Mouse (Mus musculus): ENCODE data around the gene Amer3. TPM values are rescaled to one million over a fixed set of nuclear protein-coding genes. Genes with fewer than 3 reads are reported as not detected.

The Amer3 gene
- total and polyA plus RNA-seq, 2 experiments from 2014 or later = 0.08 TPM; not detected in 1

DNA sequence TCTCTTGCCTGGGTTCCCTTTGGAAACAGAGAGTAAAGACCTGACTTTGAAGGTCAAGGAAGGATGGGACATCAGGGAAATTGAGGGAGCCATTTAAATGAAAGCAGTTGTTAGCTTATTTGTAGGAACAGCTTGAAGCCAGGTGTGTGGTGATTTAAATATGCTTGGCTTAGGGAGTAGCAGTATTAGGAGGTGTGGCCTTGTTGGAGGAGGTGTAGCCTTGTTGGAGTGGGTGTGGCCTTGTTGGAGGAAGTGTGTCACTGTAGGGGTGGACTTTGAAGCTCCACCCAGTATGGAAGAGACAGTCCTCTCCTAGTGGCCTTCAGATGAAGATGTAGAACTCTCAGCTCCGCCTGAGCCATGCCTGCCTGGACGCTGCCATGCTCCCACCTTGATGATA, 9.6 kb upstream of the Amer3 start:
- Histone ChIP-seq H3K4me3 (ENCODE audit: low read depth, low read length) (no peak overlapping the region), H3K27me3 (ENCODE audit: control insufficient read depth, insufficient read depth, low read length) (no peaks in the 10 kb centered on the region), H3K9ac (replicated peaks; ENCODE audit: low read depth, low read length) (no peak overlapping the region), H3K4me1 (ENCODE audit: control insufficient read depth, insufficient read depth) (no peaks in the 10 kb centered on the region), H3K4me2 (ENCODE audit: low read depth, low read length) (no peak overlapping the region), H3K36me3 (replicated peaks; ENCODE audit: control insufficient read depth, insufficient read depth, low read length) (no peaks in the 10 kb centered on the region), H3K27ac (ENCODE audit: low read depth) (no peak overlapping the region), H3K9me3 (replicated peaks; ENCODE audit: control insufficient read depth, low read length) (no peaks in the 10 kb centered on the region)
- TF ChIP-seq EP300 (IDR thresholded peaks at IDR 0.05; ENCODE audit: low read depth) = no peak
- TF ChIP-seq CTCF (IDR thresholded peaks at IDR 0.05; ENCODE audit: low read depth) = no peak
- ATAC-seq (ENCODE audit: insufficient read depth, low read depth) (no peak), DNase-seq (ENCODE audit: low spot score) (no peak)
- 79% methylated on average over 2 of the region's 2 CpGs for WGBS

DNA sequence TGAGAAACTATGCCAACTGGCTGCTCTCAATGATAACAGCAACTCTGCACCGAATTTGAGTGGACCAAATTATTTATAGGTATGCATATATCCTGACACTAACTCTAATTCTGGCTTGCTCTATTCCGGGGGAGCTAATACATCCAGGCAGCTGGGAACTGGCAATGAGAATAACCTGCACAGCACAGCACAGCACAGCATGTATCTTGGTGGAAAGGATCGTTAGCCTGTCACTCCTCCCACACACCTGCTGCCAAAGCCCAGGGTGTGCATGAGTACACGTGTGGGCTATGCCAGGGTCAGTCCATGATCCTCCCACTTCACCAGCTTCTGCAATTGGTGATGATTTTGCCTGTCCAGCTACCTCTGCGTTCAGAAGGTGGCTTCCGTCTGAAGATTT, 8.0 kb upstream of the Amer3 start:
- whole genome bisulfite sequencing = 63% methylated on average over 6 of the region's 6 CpGs
- DNase-seq (ENCODE audit: low spot score) (no peak), ATAC-seq (ENCODE audit: insufficient read depth, low read depth) (no peak)
- Histone ChIP-seq H3K27ac (ENCODE audit: low read depth) (no peak overlapping the region), H3K9me3 (replicated peaks; ENCODE audit: control insufficient read depth, low read length) (no peaks in the 10 kb centered on the region), H3K9ac (replicated peaks; ENCODE audit: low read depth, low read length) (no peak overlapping the region), H3K4me3 (ENCODE audit: low read depth, low read length) (no peak overlapping the region), H3K36me3 (replicated peaks; ENCODE audit: control insufficient read depth, insufficient read depth, low read length) (no peaks in the 10 kb centered on the region), H3K4me2 (ENCODE audit: low read depth, low read length) (no peak overlapping the region), H3K27me3 (ENCODE audit: control insufficient read depth, insufficient read depth, low read length) (no peaks in the 10 kb centered on the region), H3K4me1 (ENCODE audit: control insufficient read depth, insufficient read depth) (no peaks in the 10 kb centered on the region)
- TF ChIP-seq CTCF (IDR thresholded peaks at IDR 0.05; ENCODE audit: low read depth) (no peak), EP300 (IDR thresholded peaks at IDR 0.05; ENCODE audit: low read depth) (no peak)

DNA sequence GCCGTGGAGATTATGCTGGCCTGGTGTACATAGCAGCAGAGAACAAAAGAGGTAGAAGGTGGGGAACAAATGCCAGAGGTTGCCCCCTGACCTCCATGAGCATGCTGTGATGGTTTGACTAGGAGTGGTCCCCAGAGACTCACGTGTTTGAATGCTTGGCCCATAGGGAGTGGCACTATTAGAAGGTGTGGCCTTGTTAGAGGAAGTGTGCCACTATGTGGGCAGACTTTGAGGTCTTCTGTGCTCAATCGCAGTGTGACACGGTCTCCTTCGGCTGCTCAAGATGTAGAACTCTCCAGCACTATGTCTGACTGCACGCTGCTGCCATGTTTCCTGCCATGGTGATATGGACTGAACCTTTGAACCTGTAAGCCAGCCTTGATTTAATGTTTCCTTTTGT, 6.2 kb upstream of the Amer3 start:
- DNase-seq (ENCODE audit: low spot score) (no peak), ATAC-seq (ENCODE audit: insufficient read depth, low read depth) (no peak)
- 78% methylated on average over 6 of the region's 6 CpGs for WGBS
- Histone ChIP-seq H3K4me2 (ENCODE audit: low read depth, low read length) (no peak overlapping the region), H3K27me3 (ENCODE audit: control insufficient read depth, insufficient read depth, low read length) (peaks cover 5% of the 10 kb centered on the region; the same call in 1 of the 2 replicates), H3K9ac (replicated peaks; ENCODE audit: low read depth, low read length) (no peak overlapping the region), H3K9me3 (replicated peaks; ENCODE audit: control insufficient read depth, low read length) (no peaks in the 10 kb centered on the region), H3K4me1 (ENCODE audit: control insufficient read depth, insufficient read depth) (no peaks in the 10 kb centered on the region), H3K36me3 (replicated peaks; ENCODE audit: control insufficient read depth, insufficient read depth, low read length) (no peaks in the 10 kb centered on the region), H3K4me3 (ENCODE audit: low read depth, low read length) (no peak overlapping the region), H3K27ac (ENCODE audit: low read depth) (no peak overlapping the region)
- TF ChIP-seq EP300 (IDR thresholded peaks at IDR 0.05; ENCODE audit: low read depth) = no peak
- no peak for TF ChIP-seq CTCF (IDR thresholded peaks at IDR 0.05; ENCODE audit: low read depth)

DNA sequence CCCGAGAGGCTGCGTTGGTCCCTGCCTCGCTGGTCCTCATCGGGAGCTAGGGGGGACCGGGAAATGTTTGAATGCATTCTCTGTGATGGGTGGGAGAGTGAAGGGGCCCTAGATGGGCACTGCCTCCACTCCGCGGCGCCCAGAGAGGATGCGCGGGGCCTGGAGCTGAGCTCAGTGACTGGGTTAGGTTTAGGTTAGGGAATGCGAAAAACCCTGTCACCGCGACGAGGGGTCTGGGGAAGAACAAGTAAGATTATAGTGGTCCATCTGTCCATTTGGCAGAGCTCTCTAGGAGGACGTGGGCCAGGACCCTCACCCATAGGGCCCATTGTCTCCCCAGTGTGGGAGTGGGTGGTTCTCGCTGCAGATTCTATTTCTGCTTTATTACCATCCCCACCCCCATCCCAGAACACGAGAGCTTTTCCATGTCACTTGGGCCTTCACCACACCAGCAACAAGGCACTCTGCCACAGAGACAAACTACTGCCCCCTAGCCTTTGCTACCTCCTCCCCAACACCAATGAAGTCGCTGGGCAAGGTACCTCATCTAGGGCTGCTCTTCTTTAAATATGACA, 412 bp downstream of the Amer3 start:
- H3K4me2 ChIP-seq (ENCODE audit: low read depth, low read length) = peak overlapping the region; percentile 59
- 0 out of 2 replicates have a peak, but pooled peaks cover 4% of the 10 kb centered on the region for H3K4me1 ChIP-seq (ENCODE audit: control insufficient read depth, insufficient read depth)
- no peak overlapping the region for H3K9ac ChIP-seq (replicated peaks; ENCODE audit: low read depth, low read length)
- no peak for DNase-seq (ENCODE audit: low spot score)
- WGBS = 3% methylated on average over 18 of the region's 18 CpGs
- peaks cover 31% of the 10 kb centered on the region for H3K27me3 ChIP-seq (ENCODE audit: control insufficient read depth, insufficient read depth, low read length)
- no peak overlapping the region for H3K27ac ChIP-seq (ENCODE audit: low read depth)
- H3K9me3 ChIP-seq (replicated peaks; ENCODE audit: control insufficient read depth, low read length) = no peaks in the 10 kb centered on the region
- H3K4me3 ChIP-seq (ENCODE audit: low read depth, low read length) = peak overlapping the region; percentile 26; the same call in 1 of the 2 replicates
- no peak; the same call in 1 of the 2 replicates for ATAC-seq (ENCODE audit: insufficient read depth, low read depth)
- H3K36me3 ChIP-seq (replicated peaks; ENCODE audit: control insufficient read depth, insufficient read depth, low read length) = no peaks in the 10 kb centered on the region
- TF ChIP-seq CTCF (IDR thresholded peaks at IDR 0.05; ENCODE audit: low read depth) = no peak
- no peak for TF ChIP-seq EP300 (IDR thresholded peaks at IDR 0.05; ENCODE audit: low read depth)

DNA sequence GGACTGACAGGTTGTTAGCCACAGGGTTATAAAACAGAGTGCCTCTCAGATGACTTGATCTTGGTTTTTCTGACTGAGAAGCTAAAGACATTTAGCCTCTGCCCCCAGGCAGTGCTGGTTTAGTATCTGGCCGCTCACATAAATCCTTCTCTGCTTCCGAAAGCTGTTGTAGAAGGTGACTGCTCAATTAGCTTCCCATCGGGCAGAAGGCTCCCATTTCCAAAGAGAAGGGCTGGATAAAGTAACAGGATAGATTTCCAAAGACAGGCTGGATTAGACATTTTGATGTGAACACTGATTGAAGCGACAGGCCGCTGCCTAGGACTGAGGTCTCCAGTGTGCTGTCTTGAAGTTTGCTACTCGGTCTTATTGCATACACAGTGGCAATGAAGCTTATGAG, 2.8 kb downstream of the Amer3 start:
- DNase-seq (ENCODE audit: low spot score) (no peak), ATAC-seq (ENCODE audit: insufficient read depth, low read depth) (no peak)
- H3K4me1 ChIP-seq (ENCODE audit: control insufficient read depth, insufficient read depth) = 0 out of 2 replicates have a peak, but pooled peaks cover 4% of the 10 kb centered on the region
- no peak overlapping the region for H3K27ac ChIP-seq (ENCODE audit: low read depth)
- H3K4me3 ChIP-seq (ENCODE audit: low read depth, low read length) = no peak overlapping the region
- TF ChIP-seq CTCF (IDR thresholded peaks at IDR 0.05; ENCODE audit: low read depth) (no peak), EP300 (IDR thresholded peaks at IDR 0.05; ENCODE audit: low read depth) (no peak)
- no peaks in the 10 kb centered on the region for H3K9me3 ChIP-seq (replicated peaks; ENCODE audit: control insufficient read depth, low read length)
- no peaks in the 10 kb centered on the region for H3K36me3 ChIP-seq (replicated peaks; ENCODE audit: control insufficient read depth, insufficient read depth, low read length)
- H3K9ac ChIP-seq (replicated peaks; ENCODE audit: low read depth, low read length) = no peak overlapping the region
- 69% methylated on average over 6 of the region's 6 CpGs for WGBS
- peaks cover 31% of the 10 kb centered on the region for H3K27me3 ChIP-seq (ENCODE audit: control insufficient read depth, insufficient read depth, low read length)
- H3K4me2 ChIP-seq (ENCODE audit: low read depth, low read length) = no peak overlapping the region

DNA sequence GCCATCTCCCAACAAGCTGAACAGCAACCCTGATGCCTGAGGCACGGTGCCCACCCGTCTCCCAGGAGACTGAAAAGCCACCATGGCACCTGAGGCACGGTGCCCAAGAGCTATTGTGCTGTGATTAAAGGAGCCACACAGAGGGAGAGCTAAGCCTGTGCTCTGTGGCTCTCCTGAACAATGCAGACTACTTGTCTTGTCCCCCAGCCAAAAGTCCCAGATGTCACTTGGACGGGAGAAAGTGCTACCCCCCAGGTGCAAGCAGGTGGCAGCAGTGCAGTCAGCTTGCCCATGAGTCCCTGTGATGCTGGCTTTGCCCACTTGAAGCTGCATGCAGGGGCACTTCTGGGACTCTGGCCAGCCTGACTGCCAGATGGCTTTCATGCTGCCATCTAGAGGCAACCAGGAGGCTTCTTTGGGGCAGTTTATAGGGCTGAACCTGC, 4.4 kb downstream of the Amer3 start:
- Histone ChIP-seq H3K27me3 (ENCODE audit: control insufficient read depth, insufficient read depth, low read length) (peaks cover 19% of the 10 kb centered on the region), H3K9ac (replicated peaks; ENCODE audit: low read depth, low read length) (no peak overlapping the region), H3K4me3 (ENCODE audit: low read depth, low read length) (no peak overlapping the region), H3K36me3 (replicated peaks; ENCODE audit: control insufficient read depth, insufficient read depth, low read length) (no peaks in the 10 kb centered on the region), H3K4me2 (ENCODE audit: low read depth, low read length) (no peak overlapping the region), H3K9me3 (replicated peaks; ENCODE audit: control insufficient read depth, low read length) (no peaks in the 10 kb centered on the region), H3K4me1 (ENCODE audit: control insufficient read depth, insufficient read depth) (0 out of 2 replicates have a peak, but pooled peaks cover 4% of the 10 kb centered on the region), H3K27ac (ENCODE audit: low read depth) (no peak overlapping the region)
- 19% methylated on average over 4 of the region's 4 CpGs for WGBS
- ATAC-seq (ENCODE audit: insufficient read depth, low read depth) (no peak), DNase-seq (ENCODE audit: low spot score) (peak; percentile 19)
- TF ChIP-seq CTCF (IDR thresholded peaks at IDR 0.05; ENCODE audit: low read depth) (peak; percentile 31; the same call in 1 of the 2 replicates), EP300 (IDR thresholded peaks at IDR 0.05; ENCODE audit: low read depth) (no peak)

Measured in heart, postnatal 0 days (tissue).